Mouse (Mus musculus) MEL-GATA-1-ER (cell line): Measurements from ENCODE around the gene Lmf1.

Experiments
- DNase-seq: peaks from one replicate; pipeline ENCODE4 v3.0.0-alpha.2; 2012; ENCODE audit warnings: low read depth; ENCODE audit errors: extremely low read depth

Lmf1 gene

GRCm38 (mm10) chr17:25602366-25602765, 23.5 kb downstream of the Lmf1 start:
- no peak for DNase-seq

- DNase-seq = no peak
Measured at GRCm38 (mm10) chr17:25604234-25604633, 25.3 kb downstream of the Lmf1 start.

GRCm38 (mm10) chr17:25608137-25608785, 29.4 kb downstream of the Lmf1 start:
- DNase-seq = no peak

GRCm38 (mm10) chr17:25608821-25609505, 30.1 kb downstream of the Lmf1 start:
- DNase-seq = no peak

- DNase-seq = no peak
Measured at GRCm38 (mm10) chr17:25609506-25609828, 30.6 kb downstream of the Lmf1 start.

- DNase-seq = no peak
Measured at GRCm38 (mm10) chr17:25610151-25610550, 31.3 kb downstream of the Lmf1 start.

- DNase-seq = no peak
Measured at GRCm38 (mm10) chr17:25612537-25612936, 33.7 kb downstream of the Lmf1 start.

- no peak for DNase-seq
Measured at GRCm38 (mm10) chr17:25613323-25613722, 34.4 kb downstream of the Lmf1 start.

- no peak for DNase-seq
Measured at GRCm38 (mm10) chr17:25614723-25615510, 36.0 kb downstream of the Lmf1 start.

GRCm38 (mm10) chr17:25618508-25619056, 39.7 kb downstream of the Lmf1 start:
- DNase-seq = no peak

- no peak for DNase-seq
Measured at GRCm38 (mm10) chr17:25623441-25623840, 44.6 kb downstream of the Lmf1 start.

GRCm38 (mm10) chr17:25623935-25624334, 45.0 kb downstream of the Lmf1 start:
- no peak for DNase-seq

GRCm38 (mm10) chr17:25624446-25625119, 45.7 kb downstream of the Lmf1 start:
- no peak for DNase-seq

GRCm38 (mm10) chr17:25625282-25625681, 46.4 kb downstream of the Lmf1 start:
- DNase-seq = no peak

- DNase-seq = no peak
Measured at GRCm38 (mm10) chr17:25626196-25627043, 47.5 kb downstream of the Lmf1 start.

- DNase-seq = no peak
Measured at GRCm38 (mm10) chr17:25630313-25630712, 51.4 kb downstream of the Lmf1 start.

- no peak for DNase-seq
Measured at GRCm38 (mm10) chr17:25634070-25634469, 55.2 kb downstream of the Lmf1 start.

- DNase-seq = no peak
Measured at GRCm38 (mm10) chr17:25635387-25635786, 56.5 kb downstream of the Lmf1 start.

GRCm38 (mm10) chr17:25635806-25636205, 56.9 kb downstream of the Lmf1 start:
- DNase-seq = no peak

- no peak for DNase-seq
Measured at GRCm38 (mm10) chr17:25637986-25638385, 59.1 kb downstream of the Lmf1 start.

- DNase-seq = no peak
Measured at GRCm38 (mm10) chr17:25638442-25638841, 59.6 kb downstream of the Lmf1 start.
